Mouse (Mus musculus): ENCODE results near the gene Serbp1.

The Serbp1 gene

GRCm38 (mm10) chr6:67237977-67238376 is at the start of gene Serbp1:
Serbp1 (plus strand) TSS chr6:67238176.
- peak; percentile 98 for DNase-seq (ENCODE audit: low read depth, low spot score)

GRCm38 (mm10) chr6:67193591-67193990 is 44.4 kb upstream of the Serbp1 start:
- DNase-seq (ENCODE audit: low read depth, low spot score), result no peak

GRCm38 (mm10) chr6:67194606-67195005 is 43.4 kb upstream of the Serbp1 start:
- DNase-seq (ENCODE audit: low read depth, low spot score), result no peak

GRCm38 (mm10) chr6:67195148-67195611 is 42.8 kb upstream of the Serbp1 start:
- no peak for DNase-seq (ENCODE audit: low read depth, low spot score)

- DNase-seq (ENCODE audit: low read depth, low spot score), result no peak
These were observed 41.2 kb upstream of the Serbp1 start for GRCm38 (mm10) chr6:67196821-67197220.

GRCm38 (mm10) chr6:67198085-67198484 is 39.9 kb upstream of the Serbp1 start:
- DNase-seq (ENCODE audit: low read depth, low spot score), result peak; percentile 57

DNA sequence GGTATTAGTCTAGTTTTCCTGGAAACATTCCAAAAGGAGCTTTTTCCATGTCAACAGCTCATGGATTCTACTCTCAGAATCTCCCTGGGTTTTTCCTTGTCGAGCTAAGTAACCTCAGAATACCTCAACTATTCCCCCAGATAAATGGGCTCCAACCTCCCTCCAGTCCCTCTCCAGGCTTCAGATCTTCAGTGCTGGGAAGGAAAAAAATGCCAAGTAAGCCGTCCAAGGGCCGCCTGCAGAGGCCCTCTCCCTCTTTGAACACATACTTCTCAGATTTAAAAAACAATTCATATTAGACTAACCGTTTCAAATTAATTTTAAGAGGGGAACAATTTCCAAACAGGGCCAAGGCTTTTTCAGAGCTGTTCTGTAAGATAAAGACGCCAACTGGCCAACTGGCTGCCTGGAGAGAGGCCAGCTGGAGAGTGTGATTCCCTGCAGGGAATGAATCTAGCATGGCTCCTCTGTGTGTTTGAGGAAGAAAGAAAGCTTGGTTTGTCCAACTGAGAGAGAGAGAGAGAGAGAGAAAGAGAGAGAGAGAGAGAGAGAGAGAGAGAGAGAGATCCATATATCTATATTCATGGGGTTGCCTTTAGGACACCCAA is 37.2 kb upstream of the Serbp1 start:
- DNase-seq (ENCODE audit: low read depth, low spot score), result no peak

DNA sequence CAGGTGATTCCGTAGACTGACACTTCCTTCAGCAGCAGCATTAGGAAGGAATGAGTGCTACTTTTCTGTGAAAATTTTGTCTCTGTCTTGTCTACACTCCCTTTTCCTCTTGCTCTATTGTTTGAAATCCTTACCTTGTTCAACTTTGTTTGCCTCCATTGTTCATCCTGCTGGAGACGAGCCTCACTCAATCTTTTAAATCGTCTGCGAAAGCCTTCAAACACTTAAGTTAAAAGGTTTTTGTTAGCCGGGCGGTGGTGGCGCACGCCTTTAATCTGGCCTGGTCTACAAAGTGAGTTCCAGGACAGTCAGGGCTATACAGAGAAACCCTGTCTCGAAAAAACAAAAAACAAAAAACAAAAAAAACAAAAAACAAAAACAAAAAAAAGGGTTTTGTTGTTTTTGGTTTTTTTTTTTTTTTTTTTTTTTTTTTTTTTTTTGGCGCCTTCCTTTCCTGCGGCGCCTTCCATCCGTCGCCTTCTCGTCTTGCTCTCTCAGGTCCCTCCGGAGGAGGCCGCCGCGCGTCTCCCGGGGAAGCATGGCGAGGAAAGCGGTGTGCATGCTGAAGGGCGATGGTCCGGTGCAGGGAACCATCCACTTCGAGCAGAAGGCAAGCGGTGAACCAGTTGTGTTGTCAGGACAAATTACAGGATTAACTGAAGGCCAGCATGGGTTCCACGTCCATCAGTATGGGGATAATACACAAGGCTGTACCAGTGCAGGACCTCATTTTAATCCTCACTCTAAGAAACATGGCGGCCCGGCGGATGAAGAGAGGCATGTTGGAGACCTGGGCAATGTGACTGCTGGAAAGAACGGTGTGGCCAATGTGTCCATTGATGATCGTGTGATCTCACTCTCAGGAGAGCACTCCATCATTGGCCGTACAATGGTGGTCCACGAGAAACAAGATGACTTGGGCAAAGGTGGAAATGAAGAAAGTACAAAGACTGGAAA is 32.6 kb upstream of the Serbp1 start:
- peak; percentile 59 for DNase-seq (ENCODE audit: low read depth, low spot score)

GRCm38 (mm10) chr6:67212362-67212761 is 25.6 kb upstream of the Serbp1 start:
- no peak for DNase-seq (ENCODE audit: low read depth, low spot score)

GRCm38 (mm10) chr6:67213429-67214098 is 24.4 kb upstream of the Serbp1 start:
- no peak for DNase-seq (ENCODE audit: low read depth, low spot score)

GRCm38 (mm10) chr6:67217402-67217801 is 20.6 kb upstream of the Serbp1 start:
- no peak for DNase-seq (ENCODE audit: low read depth, low spot score)

- peak; percentile 44 for DNase-seq (ENCODE audit: low read depth, low spot score)
These were observed 20.1 kb upstream of the Serbp1 start for GRCm38 (mm10) chr6:67217846-67218245.

DNA sequence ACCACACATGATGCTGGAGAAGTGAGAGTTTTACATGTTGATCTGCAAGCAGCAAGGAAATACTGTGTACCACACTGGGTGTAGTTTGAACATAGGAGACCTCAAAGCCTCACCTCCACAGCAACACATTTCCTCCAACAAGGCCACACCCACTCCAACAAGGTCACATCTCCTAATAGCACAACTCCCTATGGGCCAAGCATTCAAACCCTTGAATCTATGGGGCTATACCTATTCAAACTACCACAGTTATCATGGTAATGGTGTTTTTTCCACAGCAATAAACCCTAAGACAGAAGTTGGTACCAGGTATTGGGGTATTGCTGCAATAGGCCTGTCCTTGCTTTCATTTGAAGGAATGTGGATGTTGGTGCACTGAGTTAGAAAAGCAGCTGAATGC is 19.4 kb upstream of the Serbp1 start:
- DNase-seq (ENCODE audit: low read depth, low spot score), result peak; percentile 59

GRCm38 (mm10) chr6:67219931-67220330 is 18.0 kb upstream of the Serbp1 start:
- peak; percentile 61 for DNase-seq (ENCODE audit: low read depth, low spot score)

DNA sequence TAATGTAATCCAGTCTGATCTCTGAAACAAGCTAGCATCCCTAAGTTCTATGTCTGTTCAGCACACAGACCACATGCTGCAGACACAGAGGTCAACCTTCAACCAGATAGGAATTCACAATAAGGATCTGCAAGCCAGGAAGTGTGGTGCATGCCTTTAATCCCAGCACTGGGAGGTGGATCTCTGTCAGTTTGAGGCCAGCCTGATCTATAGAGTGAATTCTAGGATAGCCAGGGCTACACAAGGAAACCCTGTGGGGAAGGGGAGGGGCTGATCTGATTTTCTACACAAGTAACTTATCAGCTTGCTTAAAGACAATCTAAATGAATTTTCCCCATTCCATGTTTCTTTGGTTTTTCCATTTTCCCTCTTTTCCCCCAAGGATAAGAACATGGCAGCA is 17.2 kb upstream of the Serbp1 start:
- DNase-seq (ENCODE audit: low read depth, low spot score), result no peak

DNA sequence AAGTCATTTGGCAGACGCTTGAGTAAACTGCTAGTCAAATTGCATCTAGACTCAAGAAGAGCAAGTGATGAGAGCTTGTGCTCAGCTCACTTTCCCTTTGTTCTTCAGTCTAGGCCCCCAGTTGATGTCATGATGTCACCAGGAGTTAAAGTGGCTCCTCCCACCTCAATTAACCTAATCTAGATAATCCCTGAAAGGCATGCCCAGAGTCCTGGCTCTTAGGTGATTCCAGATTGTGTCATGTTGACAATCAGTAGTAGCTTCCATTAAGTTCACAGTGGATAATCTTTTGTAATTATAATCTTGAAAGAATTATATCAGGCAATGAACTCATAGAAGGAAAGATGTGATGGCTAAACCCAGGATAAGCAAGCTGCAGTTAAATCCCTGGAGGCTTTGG is 14.9 kb upstream of the Serbp1 start:
- no peak for DNase-seq (ENCODE audit: low read depth, low spot score)

- no peak for DNase-seq (ENCODE audit: low read depth, low spot score)
These were observed 14.5 kb upstream of the Serbp1 start for GRCm38 (mm10) chr6:67223499-67223898.

DNA sequence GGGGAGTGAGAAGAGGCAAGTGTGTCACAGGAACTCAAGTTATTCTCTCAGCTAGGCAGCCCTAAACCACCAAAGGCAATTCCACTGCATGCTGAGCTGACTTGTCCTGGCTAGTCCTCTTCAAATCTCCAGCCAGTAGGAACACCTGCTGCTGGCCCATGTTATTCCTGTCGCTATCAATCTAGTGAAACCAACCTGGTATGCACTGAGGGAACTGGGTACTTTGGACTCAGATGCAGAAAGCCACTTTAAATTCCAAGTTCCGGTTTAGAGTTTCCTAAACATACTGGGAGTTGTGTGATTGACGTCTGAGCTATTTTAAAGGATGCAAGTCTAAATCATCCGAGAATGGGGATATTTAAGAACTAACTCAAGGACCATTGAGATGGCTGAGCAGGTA is 11.7 kb upstream of the Serbp1 start:
- DNase-seq (ENCODE audit: low read depth, low spot score), result no peak

DNA sequence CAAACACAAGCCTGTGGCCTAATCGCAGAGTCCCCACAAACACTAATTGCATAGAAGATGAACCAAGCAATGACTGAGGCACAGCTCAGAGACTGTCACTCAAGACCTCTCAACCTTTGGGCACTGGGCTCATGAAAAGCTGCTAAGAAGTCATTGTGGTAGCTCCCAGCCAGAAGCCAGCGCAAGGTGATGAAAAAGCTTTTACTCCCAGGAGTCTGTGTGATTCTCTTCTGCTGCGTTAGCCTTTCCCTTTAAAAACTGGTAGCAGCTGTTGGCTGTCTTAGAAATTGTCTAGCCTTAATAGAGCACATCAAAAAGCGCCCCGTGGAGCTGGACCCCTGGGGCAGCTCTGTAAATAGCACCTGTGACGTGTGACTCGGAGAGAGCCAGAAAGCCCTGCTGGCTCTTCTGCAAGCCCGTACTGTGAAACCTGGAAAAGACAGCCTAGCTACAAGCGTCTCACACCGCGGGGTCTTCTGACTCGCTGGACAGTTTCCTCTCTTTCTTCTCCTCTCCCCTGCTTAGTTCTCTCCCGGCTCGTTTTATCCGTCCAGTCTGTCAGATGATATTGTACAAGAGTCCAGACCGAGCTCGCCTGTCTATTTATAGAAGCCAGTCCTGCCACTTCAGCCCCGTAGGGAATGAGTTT is 9.4 kb upstream of the Serbp1 start:
- DNase-seq (ENCODE audit: low read depth, low spot score), result peak; percentile 65

DNA sequence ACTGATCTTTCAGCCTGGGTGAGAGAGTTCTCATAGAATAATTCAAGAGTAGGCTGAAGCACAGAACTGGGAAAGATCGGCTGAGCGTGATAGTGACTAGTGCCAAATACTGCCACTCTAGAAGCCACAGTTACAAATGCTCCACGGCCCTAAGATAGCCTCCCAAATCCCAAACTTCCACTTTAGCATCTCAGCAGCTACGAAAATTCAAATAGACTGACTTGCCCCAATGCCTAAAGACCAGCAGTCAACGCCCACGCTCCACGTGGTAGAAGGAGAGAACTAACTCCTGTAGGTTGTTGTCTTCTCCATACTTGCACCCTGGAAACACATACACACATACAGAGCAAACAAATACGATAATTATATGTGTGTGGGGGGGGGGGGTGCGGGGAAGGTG is 8.5 kb upstream of the Serbp1 start:
- DNase-seq (ENCODE audit: low read depth, low spot score), result peak; percentile 56

DNA sequence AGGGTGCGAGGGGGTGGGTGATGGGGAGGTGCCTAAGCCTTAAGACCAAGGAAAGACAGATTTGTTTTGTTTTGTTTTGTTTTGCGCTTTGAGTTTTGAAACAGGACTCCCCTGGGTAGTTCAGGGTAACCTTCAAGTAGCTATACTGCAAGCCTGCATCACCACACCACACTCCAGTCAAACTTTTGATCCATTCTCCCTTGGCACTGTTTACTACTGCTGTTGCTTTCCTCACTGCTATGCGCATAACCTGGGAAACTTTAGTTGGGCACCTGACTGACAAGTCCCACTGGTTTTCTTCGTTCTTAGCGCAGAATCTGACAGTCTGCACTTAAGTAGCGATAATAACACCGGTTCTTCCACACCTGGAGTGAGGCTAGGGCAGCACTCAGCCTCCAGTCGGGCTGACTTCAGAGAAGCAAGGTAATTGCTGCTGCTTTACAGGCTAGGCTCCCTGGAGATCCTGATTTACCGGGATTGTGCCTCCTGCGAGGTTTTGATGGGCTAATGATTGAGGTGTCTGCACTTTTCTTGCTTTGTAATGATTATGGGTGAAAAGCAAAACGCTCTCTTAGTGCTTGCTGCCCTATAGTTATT is 8.0 kb upstream of the Serbp1 start:
- peak; percentile 39 for DNase-seq (ENCODE audit: low read depth, low spot score)

Data from ES-CJ7 (cell line).